Mouse (Mus musculus): ENCODE measurements around the gene Serhl. TPM values are rescaled to one million over a fixed set of nuclear protein-coding genes. Genes with fewer than 3 reads are reported as not detected.

The Serhl gene
- polyA plus RNA-seq, 1 experiment = 3.2 TPM

- no peak for TF ChIP-seq GATA1 (IDR thresholded peaks at IDR 0.05; ENCODE audit: low read length)
Measured at GRCm38 (mm10) chr15:83074179-83074578, 15.1 kb upstream of the Serhl start.

GRCm38 (mm10) chr15:83075607-83076525, 13.4 kb upstream of the Serhl start:
- TF ChIP-seq GATA1 (IDR thresholded peaks at IDR 0.05; ENCODE audit: low read length) = no peak

GRCm38 (mm10) chr15:83083530-83083929, 5.8 kb upstream of the Serhl start:
- TF ChIP-seq GATA1 (IDR thresholded peaks at IDR 0.05; ENCODE audit: low read length) = no peak

- no peak for TF ChIP-seq GATA1 (IDR thresholded peaks at IDR 0.05; ENCODE audit: low read length)
Measured at GRCm38 (mm10) chr15:83084022-83084640, 5.2 kb upstream of the Serhl start.

GRCm38 (mm10) chr15:83085901-83086300, 3.4 kb upstream of the Serhl start:
- no peak for TF ChIP-seq GATA1 (IDR thresholded peaks at IDR 0.05; ENCODE audit: low read length)

- no peak for TF ChIP-seq GATA1 (IDR thresholded peaks at IDR 0.05; ENCODE audit: low read length)
Measured at GRCm38 (mm10) chr15:83086636-83087328, 2.5 kb upstream of the Serhl start.

- no peak for TF ChIP-seq GATA1 (IDR thresholded peaks at IDR 0.05; ENCODE audit: low read length)
Measured at GRCm38 (mm10) chr15:83088495-83089428, 544 bp upstream of the Serhl start.

GRCm38 (mm10) chr15:83090874-83091273, 1.6 kb downstream of the Serhl start:
- TF ChIP-seq GATA1 (IDR thresholded peaks at IDR 0.05; ENCODE audit: low read length) = no peak

- no peak for TF ChIP-seq GATA1 (IDR thresholded peaks at IDR 0.05; ENCODE audit: low read length)
Measured at GRCm38 (mm10) chr15:83093687-83094086, 4.4 kb downstream of the Serhl start.

- no peak for TF ChIP-seq GATA1 (IDR thresholded peaks at IDR 0.05; ENCODE audit: low read length)
Measured at GRCm38 (mm10) chr15:83095950-83096349, 6.6 kb downstream of the Serhl start.

- TF ChIP-seq GATA1 (IDR thresholded peaks at IDR 0.05; ENCODE audit: low read length) = no peak
Measured at GRCm38 (mm10) chr15:83099533-83100331, 10.4 kb downstream of the Serhl start.

GRCm38 (mm10) chr15:83100332-83100662, 11.0 kb downstream of the Serhl start:
- TF ChIP-seq GATA1 (IDR thresholded peaks at IDR 0.05; ENCODE audit: low read length) = no peak

GRCm38 (mm10) chr15:83103111-83103510, 13.8 kb downstream of the Serhl start:
- TF ChIP-seq GATA1 (IDR thresholded peaks at IDR 0.05; ENCODE audit: low read length) = no peak

- TF ChIP-seq GATA1 (IDR thresholded peaks at IDR 0.05; ENCODE audit: low read length) = no peak
Measured at GRCm38 (mm10) chr15:83106426-83106825, 17.1 kb downstream of the Serhl start.
